ENCODE assay signal across 8 mouse cellular contexts in genomic region chr16:52450245-52451100, GRCm38 (mm10). TPM values are rescaled to one million over a fixed set of nuclear protein-coding genes. Genes with fewer than 3 reads are reported as not detected.
DNase-seq lines count a peak whose midpoint lies in the region; ATAC-seq lines count a peak whose summit lies in the region.

No protein-coding gene starts in this region.

- intact Hi-C loops in left cerebral cortex, postnatal 36 days (cut with DNase I): loop anchor here (2.0 to 10.0 kb wide), 3 partner anchors 140 to 1024 kb away; no protein-coding TSS in a partner anchor

- peaks cover 9% of the 10 kb centered on the region for H3K4me1 ChIP-seq in erythroblast, embryonic 14.5 days (ENCODE audit: control insufficient read depth)

- H3K36me3 ChIP-seq in erythroblast, embryonic 14.5 days (ENCODE audit: control insufficient read depth): no peaks in the 10 kb centered on the region

- DNase-seq in cerebellum, adult 18-20 months: peak; percentile 58 to 61
- DNase-seq in forelimb bud, embryonic 11.5 days (ENCODE audit: low read depth, low spot score): peak; percentile 26
- DNase-seq in induced T-regulatory cell, adult 2 months (ENCODE audit: low read depth): peak; percentile 70
- peak; percentile 69 to 74 for DNase-seq in left cerebral cortex, postnatal 36 days (ENCODE audit: low spot score in 2 of 2)
- peak; percentile 53 for DNase-seq in right cerebral cortex, postnatal 4 days

- H3K9me3 ChIP-seq in erythroblast, embryonic 14.5 days (ENCODE audit: control insufficient read depth, low read length): peaks cover 3% of the 10 kb centered on the region; the same call in 1 of the 2 replicates

- H3K4me3 ChIP-seq in erythroblast, embryonic 14.5 days (replicated peaks): peak overlapping the region; percentile 51

- peaks cover 52% of the 10 kb centered on the region for H3K27me3 ChIP-seq in erythroblast, embryonic 14.5 days (ENCODE audit: control insufficient read depth)

- no peak for ATAC-seq in erythroblast, adult 5-6 weeks (replicated peaks; ENCODE audit: low FRiP score, poor library complexity, severe bottlenecking)
- peak; percentile 49 for ATAC-seq in megakaryocyte progenitor cell, adult 5-6 weeks (replicated peaks; ENCODE audit: poor library complexity)

RNA-seq across cellular contexts. Expression of gene Alcam, which starts 3.4 kb away (rescaled TPM):
- polyA plus RNA-seq in erythroblast, embryonic 14.5 days (2012): 0.01 TPM in 2 replicates
- 10.4 and 18.8 TPM in 2 replicates for total RNA-seq in erythroblast, adult 5-6 weeks (2015; ENCODE audit: low replicate concordance)
- total RNA-seq in erythroblast, adult 5-6 weeks (2017; ENCODE audit: low replicate concordance): 6.9 and 11.0 TPM in 2 replicates
- total RNA-seq in left cerebral cortex, postnatal 36 days (2021): 100 to 1,000 TPM; 144 to 190 TPM
- total RNA-seq in megakaryocyte progenitor cell, adult 5-6 weeks (2015): 26.3 and 28.2 TPM in 2 replicates
- total RNA-seq in megakaryocyte progenitor cell, adult 5-6 weeks (2017): 34.3 and 34.4 TPM in 2 replicates

Comparison
In these comparisons a context has a peak if more than half of its experiments do, and no peak if none do; other contexts are left out.
1. RNA of gene Alcam, which starts 3.4 kb away (total RNA-seq): 144 to 190 TPM in left cerebral cortex, postnatal 36 days; 26.3 to 34.4 TPM in megakaryocyte progenitor cell, adult 5-6 weeks and 6.9 to 18.8 TPM in erythroblast, adult 5-6 weeks; every median in the first group is over 4 times any median in the second.
2. Peak in every context shown above with its lines, with median percentiles within 50 percentile points of each other: DNase-seq.